Mouse (Mus musculus) thymus, postnatal 4 days (tissue): Measurements from ENCODE around the gene Gm42372.
A peak's percentile ranks its signal among the peaks of the same experiment; 100 is the strongest.

Experiments used
- DNase-seq: peaks from one replicate; pipeline ENCODE4 v3.0.0; 2021

Gene Gm42372

DNA sequence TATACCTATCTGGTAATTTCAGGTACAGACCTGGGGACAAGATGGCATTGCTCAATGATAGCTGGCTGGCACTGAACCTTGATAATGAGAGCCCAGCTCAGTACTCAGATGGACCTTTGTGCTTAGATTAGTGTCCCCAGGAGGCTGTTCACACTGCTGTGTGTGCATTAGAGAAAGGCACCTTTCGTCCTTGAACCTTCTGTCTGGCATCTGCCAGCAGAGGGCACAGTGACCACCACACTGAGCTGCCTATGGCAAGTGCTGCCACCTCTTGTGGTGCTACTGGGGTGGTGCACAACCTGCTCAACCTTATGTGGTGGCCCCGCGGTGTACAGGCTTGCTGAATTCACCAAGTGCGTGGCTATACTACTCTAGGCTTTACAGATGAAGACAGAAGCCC, 24.4 kb downstream of the Gm42372 start:
- DNase-seq: peak; percentile 77

GRCm38 (mm10) chr7:17009326-17010009, 26.6 kb downstream of the Gm42372 start:
- DNase-seq: peak; percentile 81

DNA sequence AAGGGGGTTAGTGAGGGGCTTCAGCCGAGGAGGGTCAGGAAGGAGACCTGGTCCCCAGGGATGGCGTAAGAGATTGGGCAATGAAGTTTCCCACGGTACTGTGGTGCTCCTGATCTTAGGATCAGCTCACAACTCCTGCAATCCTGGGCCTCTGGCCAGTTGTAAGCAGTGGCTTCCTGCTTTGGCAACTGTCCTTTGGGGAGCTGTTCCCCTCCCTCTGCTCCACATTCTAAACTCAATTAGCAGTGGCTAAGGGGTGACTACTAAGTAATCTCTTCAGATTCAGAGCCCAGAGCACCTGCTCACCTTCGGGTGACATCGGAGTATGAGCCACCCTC, 27.1 kb downstream of the Gm42372 start:
- no peak for DNase-seq

DNA sequence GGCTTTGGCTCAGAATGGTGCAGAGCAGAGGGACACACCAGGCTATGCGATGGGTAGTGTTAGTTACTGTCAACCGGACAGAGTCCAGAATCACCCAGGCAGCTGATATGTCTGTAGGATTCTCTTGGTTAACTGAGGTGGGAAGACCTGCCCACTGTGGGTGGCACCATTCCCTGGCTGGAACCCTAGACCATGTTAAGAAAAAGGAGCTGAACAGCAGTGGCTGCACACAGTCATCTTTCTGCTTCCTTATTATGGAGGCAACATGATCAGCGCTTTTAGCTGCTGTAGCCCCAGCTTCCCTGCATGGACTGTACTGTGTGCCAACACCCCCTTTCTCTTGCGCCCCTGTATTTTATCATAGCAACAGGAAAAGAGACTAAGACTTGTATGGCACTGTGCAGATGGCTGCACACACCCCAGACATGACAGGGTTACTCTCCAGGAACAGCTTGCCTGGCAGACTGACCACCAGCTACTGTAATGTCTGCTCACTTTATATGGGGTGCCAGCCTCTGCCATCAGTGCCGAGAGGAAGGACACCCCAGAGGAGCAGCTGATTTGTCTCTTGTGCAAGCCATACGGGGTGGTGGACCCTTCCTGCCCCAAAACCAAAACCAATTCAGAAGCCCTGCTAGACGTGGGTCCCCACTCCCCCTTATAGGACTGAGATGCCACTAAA, 29.2 kb downstream of the Gm42372 start:
- no peak for DNase-seq

DNA sequence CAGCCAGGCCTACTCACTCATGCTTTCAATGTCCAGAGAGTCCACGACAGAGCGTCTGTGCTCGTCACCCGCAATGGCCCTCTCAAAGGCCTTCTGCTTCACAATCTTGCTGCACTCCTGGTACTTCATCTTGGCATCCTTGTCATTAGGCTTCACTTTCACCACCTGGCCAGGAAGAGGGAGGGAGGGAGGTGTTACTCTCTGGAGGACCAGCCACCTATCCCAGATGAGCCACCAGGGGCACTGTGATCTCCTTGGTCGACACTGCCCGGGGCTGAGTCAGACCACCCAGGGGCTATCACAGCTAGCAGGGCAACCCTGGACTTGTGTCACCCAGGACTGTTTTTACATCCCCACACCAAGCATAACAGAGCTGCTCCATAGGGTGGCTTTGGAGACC, 32.5 kb downstream of the Gm42372 start:
- no peak for DNase-seq

DNA sequence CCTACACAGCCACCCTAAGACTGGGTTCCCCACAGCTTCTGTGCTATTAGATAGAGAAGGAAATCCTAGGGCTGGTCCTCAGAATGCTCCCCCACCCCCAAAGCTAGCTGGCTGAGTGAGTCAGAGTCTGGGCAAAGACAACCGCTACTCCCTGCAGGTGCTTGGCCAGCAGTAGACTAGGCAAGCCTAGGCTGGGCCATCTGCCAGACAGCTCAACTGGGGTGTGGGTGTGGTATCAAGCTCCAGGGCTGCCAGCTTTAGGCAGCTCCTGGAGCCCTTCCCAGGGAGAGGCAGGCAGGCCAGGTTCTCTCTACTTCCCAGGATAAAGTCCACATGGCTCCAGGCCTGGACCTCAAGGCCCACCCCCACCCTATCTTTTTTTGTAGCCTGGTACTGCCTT, 34.1 kb downstream of the Gm42372 start:
- peak; percentile 49 for DNase-seq

DNA sequence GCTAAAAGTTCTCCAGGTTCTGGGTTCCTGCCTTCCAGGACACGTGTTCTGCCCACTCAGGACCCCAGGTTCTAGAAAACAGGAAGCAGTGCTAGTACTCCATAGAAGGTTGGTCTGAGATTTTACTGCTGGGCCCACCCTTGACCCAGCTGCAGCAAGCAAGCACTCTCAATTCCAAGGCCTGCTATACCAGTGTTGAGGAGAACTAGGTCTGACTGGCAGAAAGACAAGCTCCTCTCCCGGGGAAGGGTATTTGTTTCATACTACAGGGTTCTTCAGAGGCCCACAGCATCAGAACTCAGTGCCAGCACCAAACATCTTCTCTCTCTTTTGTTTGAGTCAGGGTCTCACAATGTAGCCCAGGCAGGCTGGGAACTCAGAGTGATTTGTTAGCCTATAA, 35.0 kb downstream of the Gm42372 start:
- DNase-seq: no peak

GRCm38 (mm10) chr7:17019426-17020166, 36.7 kb downstream of the Gm42372 start:
- no peak for DNase-seq

DNA sequence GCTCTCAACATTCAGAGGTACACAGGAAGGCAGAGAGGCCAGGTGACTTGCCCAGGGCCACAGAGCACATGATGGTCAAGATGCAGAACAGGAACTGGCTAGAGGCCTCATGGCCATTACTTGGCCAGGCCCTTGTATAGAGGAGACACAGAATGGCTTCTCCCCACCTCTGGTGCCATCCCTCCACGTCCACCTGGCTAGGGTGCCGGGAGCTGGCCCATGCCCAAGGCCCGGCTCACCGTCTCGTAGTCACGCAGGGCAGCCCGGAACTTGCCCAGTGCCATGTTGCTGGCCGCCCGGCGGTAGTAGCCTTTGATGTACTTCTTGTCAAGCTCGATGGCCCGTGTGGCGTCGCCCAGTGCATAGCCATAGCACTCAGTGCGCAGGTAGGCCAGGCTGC, 39.3 kb downstream of the Gm42372 start:
- no peak for DNase-seq

DNA sequence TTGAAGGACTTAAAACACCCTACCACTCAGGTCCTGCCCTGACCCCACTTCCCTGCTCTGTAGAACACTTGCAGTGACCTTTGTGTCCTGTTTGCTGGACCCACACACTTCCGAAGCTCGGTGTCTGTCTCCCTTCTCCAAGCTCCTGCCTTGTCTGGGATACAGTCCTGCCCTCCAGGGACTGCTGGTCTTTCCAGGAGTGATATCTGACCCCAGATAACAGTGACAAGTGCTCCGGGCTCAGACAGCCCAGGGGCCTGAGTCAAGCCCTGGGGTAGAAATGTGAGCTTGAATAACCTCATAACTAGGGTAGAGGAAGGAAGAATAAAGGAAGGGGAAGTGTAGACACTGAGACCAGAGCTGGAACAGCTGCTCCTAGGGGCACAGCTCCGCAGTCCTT, 40.8 kb downstream of the Gm42372 start:
- no peak for DNase-seq

- DNase-seq: no peak
Observed at GRCm38 (mm10) chr7:17024141-17024540, 41.3 kb downstream of the Gm42372 start.

DNA sequence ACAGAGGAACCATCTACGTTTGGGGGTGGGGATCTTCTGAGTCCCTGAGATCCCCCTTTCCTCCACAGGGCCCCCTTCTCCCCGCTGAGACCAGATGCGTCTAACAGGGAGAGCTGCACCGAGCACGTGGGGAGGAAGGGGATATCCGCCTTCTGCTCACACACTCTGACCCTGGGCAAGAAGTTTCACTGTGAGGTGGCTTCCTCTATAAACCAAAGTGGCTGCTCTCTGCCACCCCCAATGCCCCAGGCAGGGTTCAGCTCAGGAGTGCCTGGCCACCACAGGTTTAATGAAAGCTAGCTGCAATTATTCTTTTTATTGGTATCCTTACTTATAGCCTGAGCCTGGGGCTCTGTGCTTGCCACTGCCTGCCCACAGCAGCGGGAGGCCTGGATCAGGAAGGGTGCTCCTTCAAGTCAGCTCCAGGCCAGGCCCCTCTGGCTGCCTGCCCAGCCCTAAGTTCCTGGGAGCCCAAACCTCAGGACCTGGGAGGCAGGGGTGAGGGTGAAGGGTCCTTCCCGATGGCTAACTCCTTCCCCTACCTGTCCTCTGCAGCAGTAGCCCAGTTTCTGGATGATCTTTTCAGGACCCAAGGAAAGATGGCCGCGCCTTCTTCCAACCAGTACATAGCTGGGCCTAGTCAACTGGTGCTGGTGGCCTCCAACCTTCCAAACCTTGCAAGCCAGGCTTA, 42.1 kb downstream of the Gm42372 start:
- peak; percentile 67 for DNase-seq

- no peak for DNase-seq
Observed at GRCm38 (mm10) chr7:17025505-17025894, 42.6 kb downstream of the Gm42372 start.

DNA sequence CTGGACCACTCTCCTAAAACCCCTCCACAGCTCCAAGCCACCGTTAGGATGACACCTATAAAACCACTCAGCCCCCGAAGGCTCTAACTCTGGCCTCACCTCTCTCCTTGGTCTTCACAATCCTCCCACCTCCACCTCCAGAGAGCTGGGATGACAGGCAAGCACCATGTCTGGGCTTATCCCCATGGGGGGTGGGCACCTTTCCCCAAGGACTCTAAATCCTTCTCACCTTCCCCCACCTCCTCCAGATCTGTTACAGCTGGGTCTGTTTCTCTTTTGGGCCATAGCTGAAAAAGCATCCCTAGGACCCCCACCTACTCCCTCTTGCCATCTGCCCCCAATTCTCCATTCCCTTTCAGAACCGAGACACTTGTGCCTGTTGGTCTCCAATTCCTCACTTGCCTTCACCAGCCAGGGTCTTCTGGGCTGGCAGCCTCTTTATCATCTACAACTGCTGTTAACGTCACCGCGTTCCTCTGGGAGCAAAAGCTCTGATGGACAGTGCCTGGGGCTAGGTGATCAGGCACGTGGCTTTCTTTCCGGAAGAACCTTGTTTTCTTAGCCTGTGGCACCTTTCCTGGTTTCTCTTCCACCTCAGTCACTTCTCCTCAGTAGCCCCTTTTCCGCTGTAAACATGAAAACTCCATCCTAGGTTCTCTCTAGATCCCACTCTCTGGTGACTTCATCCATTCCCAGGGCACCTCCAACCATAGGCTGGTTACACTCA, 43.2 kb downstream of the Gm42372 start:
- no peak for DNase-seq

- no peak for DNase-seq
Observed at GRCm38 (mm10) chr7:17026710-17027587, 44.1 kb downstream of the Gm42372 start.

DNA sequence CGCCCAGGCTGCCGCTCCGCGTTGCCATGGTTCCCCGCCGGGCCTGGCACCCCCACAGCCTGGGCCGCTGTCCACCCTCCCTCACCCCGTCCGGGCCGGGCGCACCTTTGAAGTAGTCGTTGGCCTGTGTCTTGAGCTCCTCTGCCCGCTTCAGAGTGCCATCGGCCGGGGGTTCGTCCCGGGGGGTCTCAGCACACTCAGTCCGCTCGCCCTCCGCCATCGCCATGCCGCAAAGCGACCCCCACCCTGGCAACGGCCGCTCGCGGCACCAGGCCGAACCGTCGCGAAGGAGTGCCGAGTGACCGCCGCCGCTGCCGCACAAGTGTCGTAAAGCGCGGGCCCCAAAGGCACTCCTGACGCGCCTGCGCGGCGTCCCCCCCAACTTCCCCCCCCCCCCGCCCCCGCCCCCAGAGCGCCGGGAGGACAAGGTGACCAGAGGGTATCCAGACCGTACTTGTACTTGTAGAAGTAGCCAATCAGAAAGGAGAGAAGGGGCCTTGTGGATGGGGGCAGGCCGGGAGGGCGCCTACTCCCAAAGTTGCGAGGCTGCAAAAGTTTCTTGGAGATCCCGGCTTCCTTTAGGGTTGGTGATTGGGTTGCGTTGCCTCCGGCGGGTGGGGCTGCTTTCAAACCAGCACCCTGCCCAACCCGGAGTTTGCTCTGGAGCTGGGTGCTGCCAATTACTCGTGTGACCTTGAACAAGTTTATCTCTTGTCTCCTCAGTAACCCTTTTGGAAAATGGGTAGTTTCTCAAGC, 44.9 kb downstream of the Gm42372 start, which contains the start of gene Ppp5c:
Gene Ppp5c, minus strand, starts transcription at position 337 of the 756 bp plus-strand sequence.
- DNase-seq: peak; percentile 86

- DNase-seq: no peak
Observed at GRCm38 (mm10) chr7:17028923-17029322, 46.0 kb downstream of the Gm42372 start.

- DNase-seq: no peak
Observed at GRCm38 (mm10) chr7:17030239-17030638, 47.4 kb downstream of the Gm42372 start.
